Mouse (Mus musculus): ENCODE measurements around the gene Fsd2. TPM values are rescaled to one million over a fixed set of nuclear protein-coding genes. Genes with fewer than 3 reads are reported as not detected.

Gene Fsd2
- polyA plus RNA-seq, 1 experiment, result 0.43 TPM

- Histone ChIP-seq H3K27ac (ENCODE audit: control insufficient read depth, insufficient read depth, low read depth, low read length) (peak overlapping the region; percentile 11; the same call in 1 of the 2 replicates), H3K4me3 (ENCODE audit: control insufficient read depth, low read depth, low read length) (peak overlapping the region; percentile 37)
- no peak for TF ChIP-seq CTCF (IDR thresholded peaks at IDR 0.05; ENCODE audit: control insufficient read depth, insufficient read depth, insufficient replicate concordance, low read depth, low read length)
- TF ChIP-seq POLR2A (IDR thresholded peaks at IDR 0.05; ENCODE audit: control insufficient read depth, low read depth, low read length), result no peak
Measured at GRCm38 (mm10) chr7:81572610-81573268, 6.0 kb upstream of the Fsd2 start.

GRCm38 (mm10) chr7:81571941-81572441 lies 5.2 kb upstream of the Fsd2 start:
- H3K36me3 ChIP-seq (ENCODE audit: control insufficient read depth, insufficient read depth, low read length), result peaks cover 2% of the 10 kb centered on the region; the same call in 1 of the 2 replicates
- TF ChIP-seq POLR2A (IDR thresholded peaks at IDR 0.05; ENCODE audit: control insufficient read depth, low read depth, low read length) (no peak), CTCF (IDR thresholded peaks at IDR 0.05; ENCODE audit: control insufficient read depth, insufficient read depth, insufficient replicate concordance, low read depth, low read length) (no peak)
- peak overlapping the region; percentile 95 for H3K27ac ChIP-seq (ENCODE audit: control insufficient read depth, insufficient read depth, low read depth, low read length)
- H3K4me3 ChIP-seq (ENCODE audit: control insufficient read depth, low read depth, low read length), result peak overlapping the region; percentile 99
- H3K4me1 ChIP-seq (ENCODE audit: control insufficient read depth, insufficient read depth, low read length), result peaks cover 4% of the 10 kb centered on the region; the same call in 1 of the 2 replicates
- H3K27me3 ChIP-seq (ENCODE audit: control insufficient read depth, insufficient read depth, low read length), result no peaks in the 10 kb centered on the region

More at GRCm38 (mm10) chr7:81572610-81573268, 6.0 kb upstream of the Fsd2 start:
- Histone ChIP-seq H3K27me3 (ENCODE audit: control insufficient read depth, insufficient read depth, low read length) (no peaks in the 10 kb centered on the region), H3K4me1 (ENCODE audit: control insufficient read depth, insufficient read depth, low read length) (peaks cover 4% of the 10 kb centered on the region; the same call in 1 of the 2 replicates), H3K36me3 (ENCODE audit: control insufficient read depth, insufficient read depth, low read length) (peaks cover 2% of the 10 kb centered on the region)

- H3K27ac ChIP-seq (ENCODE audit: control insufficient read depth, insufficient read depth, low read depth, low read length), result peak within 1 kb of the TSS; percentile 95
- peak within 1 kb of the TSS; percentile 99 for H3K4me3 ChIP-seq (ENCODE audit: control insufficient read depth, low read depth, low read length)
- peaks cover 4% of the 10 kb centered on the region; the same call in 1 of the 2 replicates for H3K4me1 ChIP-seq (ENCODE audit: control insufficient read depth, insufficient read depth, low read length)
- H3K36me3 ChIP-seq (ENCODE audit: control insufficient read depth, insufficient read depth, low read length), result peaks cover 2% of the 10 kb centered on the region; the same call in 1 of the 2 replicates
- H3K27me3 ChIP-seq (ENCODE audit: control insufficient read depth, insufficient read depth, low read length), result no peaks in the 10 kb centered on the region
- no peak for TF ChIP-seq CTCF (IDR thresholded peaks at IDR 0.05; ENCODE audit: control insufficient read depth, insufficient read depth, insufficient replicate concordance, low read depth, low read length)
- TF ChIP-seq POLR2A (IDR thresholded peaks at IDR 0.05; ENCODE audit: control insufficient read depth, low read depth, low read length), result peak; percentile 91
Measured at GRCm38 (mm10) chr7:81571108-81571940, 4.6 kb upstream of the Fsd2 start, which contains the start of gene Whamm. Whamm (plus strand) TSS chr7:81571266.

GRCm38 (mm10) chr7:81570752-81571107 lies 4.0 kb upstream of the Fsd2 start:
- H3K4me3 ChIP-seq (ENCODE audit: control insufficient read depth, low read depth, low read length), result peak overlapping the region; percentile 99
- H3K4me1 ChIP-seq (ENCODE audit: control insufficient read depth, insufficient read depth, low read length), result peaks cover 2% of the 10 kb centered on the region; the same call in 1 of the 2 replicates
- TF ChIP-seq CTCF (IDR thresholded peaks at IDR 0.05; ENCODE audit: control insufficient read depth, insufficient read depth, insufficient replicate concordance, low read depth, low read length) (no peak), POLR2A (IDR thresholded peaks at IDR 0.05; ENCODE audit: control insufficient read depth, low read depth, low read length) (no peak)
- H3K36me3 ChIP-seq (ENCODE audit: control insufficient read depth, insufficient read depth, low read length), result peaks cover 2% of the 10 kb centered on the region; the same call in 1 of the 2 replicates
- H3K27me3 ChIP-seq (ENCODE audit: control insufficient read depth, insufficient read depth, low read length), result no peaks in the 10 kb centered on the region
- peak overlapping the region; percentile 56; the same call in 1 of the 2 replicates for H3K27ac ChIP-seq (ENCODE audit: control insufficient read depth, insufficient read depth, low read depth, low read length)

GRCm38 (mm10) chr7:81570271-81570670 lies 3.5 kb upstream of the Fsd2 start:
- Histone ChIP-seq H3K4me1 (ENCODE audit: control insufficient read depth, insufficient read depth, low read length) (peaks cover 2% of the 10 kb centered on the region; the same call in 1 of the 2 replicates), H3K4me3 (ENCODE audit: control insufficient read depth, low read depth, low read length) (no peak overlapping the region), H3K36me3 (ENCODE audit: control insufficient read depth, insufficient read depth, low read length) (peaks cover 1% of the 10 kb centered on the region; the same call in 1 of the 2 replicates), H3K27ac (ENCODE audit: control insufficient read depth, insufficient read depth, low read depth, low read length) (no peak overlapping the region), H3K27me3 (ENCODE audit: control insufficient read depth, insufficient read depth, low read length) (no peaks in the 10 kb centered on the region)
- no peak for TF ChIP-seq POLR2A (IDR thresholded peaks at IDR 0.05; ENCODE audit: control insufficient read depth, low read depth, low read length)
- TF ChIP-seq CTCF (IDR thresholded peaks at IDR 0.05; ENCODE audit: control insufficient read depth, insufficient read depth, insufficient replicate concordance, low read depth, low read length), result no peak

- no peaks in the 10 kb centered on the region for H3K27me3 ChIP-seq (ENCODE audit: control insufficient read depth, insufficient read depth, low read length)
- no peak overlapping the region for H3K27ac ChIP-seq (ENCODE audit: control insufficient read depth, insufficient read depth, low read depth, low read length)
- peaks cover 1% of the 10 kb centered on the region; the same call in 1 of the 2 replicates for H3K36me3 ChIP-seq (ENCODE audit: control insufficient read depth, insufficient read depth, low read length)
- H3K4me3 ChIP-seq (ENCODE audit: control insufficient read depth, low read depth, low read length), result no peak overlapping the region
- no peak for TF ChIP-seq CTCF (IDR thresholded peaks at IDR 0.05; ENCODE audit: control insufficient read depth, insufficient read depth, insufficient replicate concordance, low read depth, low read length)
- TF ChIP-seq POLR2A (IDR thresholded peaks at IDR 0.05; ENCODE audit: control insufficient read depth, low read depth, low read length), result no peak
- H3K4me1 ChIP-seq (ENCODE audit: control insufficient read depth, insufficient read depth, low read length), result peaks cover 2% of the 10 kb centered on the region; the same call in 1 of the 2 replicates
Measured at GRCm38 (mm10) chr7:81569851-81570250, 3.1 kb upstream of the Fsd2 start.

GRCm38 (mm10) chr7:81567396-81567795 lies 652 bp upstream of the Fsd2 start:
- H3K4me3 ChIP-seq (ENCODE audit: control insufficient read depth, low read depth, low read length), result no peak overlapping the region
- no peaks in the 10 kb centered on the region for H3K36me3 ChIP-seq (ENCODE audit: control insufficient read depth, insufficient read depth, low read length)
- no peak overlapping the region for H3K27ac ChIP-seq (ENCODE audit: control insufficient read depth, insufficient read depth, low read depth, low read length)
- TF ChIP-seq POLR2A (IDR thresholded peaks at IDR 0.05; ENCODE audit: control insufficient read depth, low read depth, low read length), result no peak
- TF ChIP-seq CTCF (IDR thresholded peaks at IDR 0.05; ENCODE audit: control insufficient read depth, insufficient read depth, insufficient replicate concordance, low read depth, low read length), result no peak
- no peaks in the 10 kb centered on the region for H3K4me1 ChIP-seq (ENCODE audit: control insufficient read depth, insufficient read depth, low read length)
- H3K27me3 ChIP-seq (ENCODE audit: control insufficient read depth, insufficient read depth, low read length), result no peaks in the 10 kb centered on the region
